Mouse (Mus musculus) CD8-positive naive resting alpha-beta T cell, adult 2 months (primary cell): ENCODE results near the gene Ndufc1.
"Not testable (repeated sequence)": the region's sequence is repeated elsewhere in the genome, so short reads cannot be mapped to it uniquely, and the experiment has no call there.

Source experiments
- DNase-seq, 2 experiments: peaks; one replicate each; pipeline ENCODE4 v3.0.0; 2022; ENCODE audit warnings: low read depth in 2 of 2, low spot score in 2 of 2

The Ndufc1 gene

DNA sequence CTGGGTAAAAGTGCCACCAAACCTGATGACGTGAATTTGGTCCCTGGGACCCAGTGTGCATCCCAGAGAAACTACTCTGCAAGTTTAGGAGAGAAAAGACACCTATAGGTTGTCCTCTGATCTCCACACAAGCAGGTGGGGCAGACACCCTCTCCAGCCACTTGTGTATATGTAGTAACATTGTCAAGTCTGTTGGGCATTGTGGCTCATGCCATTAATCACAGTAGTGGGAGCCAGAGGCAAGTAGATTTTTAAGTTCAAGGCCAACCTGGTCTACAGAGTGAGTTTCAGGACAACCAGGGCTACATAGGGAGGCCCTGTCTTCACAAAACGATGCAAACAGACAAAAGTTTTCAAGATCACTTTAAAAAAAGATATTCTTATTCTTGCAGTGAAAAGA is 37.0 kb downstream of the Ndufc1 start:
- DNase-seq, result no peak

- DNase-seq, result no peak
Observed at GRCm38 (mm10) chr3:51368011-51368410, 40.8 kb downstream of the Ndufc1 start.

- DNase-seq, result no peak
Observed at GRCm38 (mm10) chr3:51366926-51367325, 41.9 kb downstream of the Ndufc1 start.

DNA sequence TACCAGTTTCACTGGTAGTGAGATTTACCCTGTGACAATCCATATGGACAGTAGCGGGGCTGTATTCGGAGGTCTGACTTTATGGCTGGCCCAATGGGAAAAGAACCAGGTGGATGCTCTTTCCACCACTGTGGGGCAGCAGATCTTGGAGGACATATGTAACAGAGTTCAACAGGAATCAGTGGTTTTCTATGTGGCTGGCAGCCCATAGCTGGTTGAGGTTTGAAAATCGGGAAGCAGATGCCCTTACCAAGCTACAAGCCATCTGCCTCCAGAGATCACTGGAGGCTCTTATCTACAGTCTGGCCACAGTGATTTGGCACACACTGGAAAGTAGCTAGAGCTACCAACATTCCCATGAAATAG is 43.3 kb downstream of the Ndufc1 start:
- DNase-seq, result no peak

DNA sequence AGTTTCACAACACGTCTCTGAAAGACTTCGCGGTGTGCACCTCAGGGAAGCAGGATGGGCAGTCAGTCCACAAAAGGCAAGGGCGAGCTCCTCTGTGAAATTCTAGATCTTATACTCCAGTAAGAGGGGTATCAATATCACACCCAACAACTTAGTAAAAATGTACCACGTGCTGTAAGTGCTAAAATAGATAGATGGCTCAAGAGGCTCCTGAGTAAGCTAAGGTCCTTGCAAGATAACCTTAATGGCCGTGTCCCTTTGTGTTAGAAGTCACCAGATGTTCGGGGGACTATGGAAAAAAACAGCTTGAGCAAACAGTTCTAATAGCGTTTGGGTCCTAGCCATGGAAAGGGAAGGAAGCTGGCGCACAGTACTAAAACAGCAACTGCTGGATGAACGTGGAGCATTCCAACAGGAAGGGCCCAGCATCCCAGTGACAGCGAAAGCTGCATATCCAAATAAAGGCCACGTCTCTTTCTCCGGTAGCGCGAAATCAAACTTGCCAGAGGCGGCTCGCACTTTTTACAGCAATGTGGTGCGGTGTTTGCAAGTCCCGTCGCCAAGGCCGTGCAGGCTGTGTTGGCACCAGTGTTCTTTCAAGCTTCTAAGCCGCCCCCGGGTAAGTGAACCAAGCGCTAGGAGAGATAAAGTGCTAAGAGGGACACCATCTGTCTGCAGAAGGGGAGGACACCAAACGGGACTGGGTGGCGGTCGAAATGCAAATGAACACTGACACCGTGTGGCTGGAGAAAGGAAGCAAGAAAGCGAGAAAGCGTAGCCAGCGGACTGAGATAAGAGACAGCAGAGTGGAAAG is 43.9 kb downstream of the Ndufc1 start:
- DNase-seq, result peak; percentile 67 to 74

- no peak for DNase-seq
Observed at GRCm38 (mm10) chr3:51361066-51361465, 47.7 kb downstream of the Ndufc1 start.

- no peak for DNase-seq
Observed at GRCm38 (mm10) chr3:51359558-51360307, 49.1 kb downstream of the Ndufc1 start.

- DNase-seq, result peak; percentile 84 to 92
Observed at GRCm38 (mm10) chr3:51358660-51359557, 49.9 kb downstream of the Ndufc1 start.

DNA sequence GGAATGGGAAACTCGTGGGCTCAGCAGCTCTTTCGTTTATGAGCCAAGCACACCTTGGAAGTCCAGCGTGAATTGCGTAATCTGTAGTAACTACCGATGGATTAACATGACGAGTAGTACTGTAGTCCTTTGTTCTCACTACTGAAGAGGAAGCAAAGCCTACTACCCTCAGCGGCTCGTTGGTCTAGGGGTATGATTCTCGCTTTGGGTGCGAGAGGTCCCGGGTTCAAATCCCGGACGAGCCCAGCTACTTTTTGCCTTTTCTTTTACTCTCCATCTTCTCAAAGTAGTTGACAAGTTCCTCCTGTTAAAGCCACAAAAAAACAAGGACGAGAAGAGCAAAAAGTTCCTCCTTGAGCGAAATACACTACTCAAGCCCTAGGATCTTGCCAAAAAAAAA is 50.6 kb downstream of the Ndufc1 start:
- peak; percentile 85 to 87 for DNase-seq

DNA sequence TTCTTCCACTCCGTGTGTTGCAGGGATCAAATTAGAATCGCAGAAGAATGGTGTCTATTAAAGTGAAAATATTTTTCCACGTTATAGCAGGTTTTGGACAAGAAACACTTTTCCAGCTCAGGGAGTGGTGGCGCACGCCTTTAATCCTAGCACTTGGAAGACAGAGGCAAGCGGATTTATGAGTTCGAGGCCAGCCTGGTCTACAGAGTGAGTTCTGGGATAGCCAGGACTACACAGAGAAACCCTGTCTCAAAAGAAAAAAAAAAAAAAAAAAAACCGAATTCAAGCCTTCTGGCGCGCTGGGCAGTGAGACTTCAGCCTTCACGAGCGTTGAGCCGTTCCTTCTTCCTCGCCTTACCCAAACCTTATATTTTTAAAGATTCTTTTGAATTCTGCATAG is 51.2 kb downstream of the Ndufc1 start:
- DNase-seq, result no peak

DNA sequence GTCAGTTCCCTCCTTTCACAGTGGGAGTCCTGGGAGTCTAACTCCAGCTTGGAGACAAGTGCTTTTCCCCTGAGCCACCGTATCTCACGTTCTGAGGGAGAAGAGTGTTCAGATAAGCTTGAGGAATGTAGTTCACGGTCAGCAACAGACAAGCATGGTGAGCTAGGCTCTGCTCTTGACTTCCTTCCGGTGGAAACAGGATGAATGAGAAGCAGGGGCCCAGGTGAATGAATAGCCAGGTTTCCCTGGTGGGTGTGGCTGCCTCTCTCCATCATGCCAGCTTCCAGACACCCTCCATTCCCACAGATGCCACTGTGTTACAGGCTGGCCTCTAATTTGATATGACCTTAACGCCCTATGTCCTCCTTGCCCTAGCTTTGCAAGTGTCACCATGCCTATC is 51.7 kb downstream of the Ndufc1 start:
- no peak for DNase-seq

- DNase-seq, result not testable (repeated sequence)
Observed at GRCm38 (mm10) chr3:51354956-51355355, 53.8 kb downstream of the Ndufc1 start.
